Mouse (Mus musculus): ENCODE results near the gene Cadps.

DNA sequence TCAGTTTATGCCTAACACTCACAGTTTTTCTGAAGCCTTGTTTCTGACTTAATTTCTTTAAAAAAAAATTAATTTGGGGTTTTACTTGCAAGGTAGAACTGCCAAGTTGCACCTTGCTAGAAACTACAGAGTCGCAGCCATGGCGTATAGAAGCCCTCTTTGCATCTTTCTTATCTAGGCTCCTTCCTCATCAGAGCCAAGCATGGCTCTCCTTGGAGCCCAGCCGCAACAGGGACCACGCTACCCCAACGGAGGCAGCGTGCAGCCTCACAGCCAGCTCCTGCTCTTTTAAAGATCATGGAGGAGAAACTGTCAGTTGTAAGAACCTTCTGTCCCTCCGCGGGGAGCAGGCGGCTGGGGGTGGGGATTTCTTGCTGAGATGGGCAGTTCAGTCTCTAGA lies 445.0 kb downstream of the Cadps start:
- TF ChIP-seq CTCF (IDR thresholded peaks at IDR 0.05; ENCODE audit: control insufficient read depth, insufficient read depth, insufficient read length) (no peak), USF1 (IDR thresholded peaks at IDR 0.05; ENCODE audit: low read depth) (no peak), MAX (IDR thresholded peaks at IDR 0.05) (no peak), MYOG (IDR thresholded peaks at IDR 0.05; ENCODE audit: control insufficient read depth, extremely low read depth, insufficient read length) (no peak)
